Mouse (Mus musculus) testis, adult 2 months (tissue): ENCODE results near the gene Mtfp1.

Experiments used
- CTCF ChIP-seq: fragments of 200-500 bp; IDR thresholded peaks from 2 replicates; pipeline ENCODE4 v1.5.1; 2012; ENCODE audit warnings: low read depth, mild to moderate bottlenecking, inconsistent platforms, low read length, moderate library complexity; ENCODE audit not compliant: control insufficient read depth, insufficient read depth, insufficient replicate concordance
- POLR2A ChIP-seq: fragments of 200-500 bp; IDR thresholded peaks from 2 replicates; pipeline ENCODE4 v1.6.1; 2012; ENCODE audit warnings: low read depth, mild to moderate bottlenecking, inconsistent platforms, low read length, moderate library complexity; ENCODE audit not compliant: control insufficient read depth

DNA sequence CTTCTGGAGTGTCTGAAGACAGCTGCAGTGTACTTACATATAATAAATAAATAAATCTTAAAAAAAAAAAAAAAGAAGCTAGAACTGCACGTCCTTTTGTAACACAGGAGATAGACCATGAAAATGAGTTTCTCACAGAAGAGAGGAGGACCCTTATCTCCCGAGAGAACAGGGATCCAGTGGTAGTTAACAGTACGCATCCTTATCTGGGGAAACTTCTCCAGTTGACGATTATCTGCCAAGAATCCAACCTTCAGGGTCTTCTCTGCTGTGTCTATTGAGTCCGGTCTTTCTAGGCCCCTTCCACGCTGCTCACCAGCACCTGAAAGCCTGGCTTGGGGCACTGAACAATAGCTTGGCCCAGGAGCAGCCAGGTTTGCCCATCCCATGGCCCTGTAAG lies 18.7 kb upstream of the Mtfp1 start:
- TF ChIP-seq CTCF (no peak), POLR2A (no peak)
